In genomic region chr2:25170326-25171100, GRCm38 (mm10) we compare ENCODE assay signal across 13 mouse cellular contexts. TPM values are rescaled to one million over a fixed set of nuclear protein-coding genes. Genes with fewer than 3 reads are reported as not detected.
DNase-seq lines count a peak whose midpoint lies in the region; ATAC-seq and TF ChIP-seq lines count a peak whose summit lies in the region.
"Had no signal": no experiment of that assay in that cellular context is flagged by ENCODE, and none has a peak within 500 bp of the region (broad histone marks: within the 10 kb centered on the region; RNA-seq: fewer than 3 reads in every experiment).

No protein-coding gene starts in this region.

- no peak overlapping the region for H3K4me3 ChIP-seq in kidney, embryonic 15.5 days (replicated peaks)
- no peak overlapping the region for H3K4me3 ChIP-seq in CH12.LX (replicated peaks in 1 of 3; ENCODE audit: low read depth in 2 of 3, low read length in 2 of 3, poor library complexity in 1 of 3)
- H3K4me3 ChIP-seq: myocyte had no signal

- 0 out of 2 replicates have a peak, but pooled peaks have one; percentile 4 for TF ChIP-seq EP300 in CH12.LX (IDR thresholded peaks at IDR 0.05; ENCODE audit: low read length)

- peaks cover 71% of the 10 kb centered on the region for H3K4me1 ChIP-seq in kidney, embryonic 15.5 days
- peaks cover 15 to 26% of the 10 kb centered on the region in 2 experiments for H3K4me1 ChIP-seq in CH12.LX (ENCODE audit: control insufficient read depth in 1 of 2, insufficient read depth in 2 of 2)

- no peak for TF ChIP-seq POLR2A in CH12.LX (IDR thresholded peaks at IDR 0.05; ENCODE audit: low read depth, low read length)

- no peak for ATAC-seq in kidney, embryonic 15.5 days (replicated peaks; ENCODE audit: low FRiP score)
- peak; percentile 38 for ATAC-seq in inflammation-experienced regulatory T-cells, adult 6 months

- dilution Hi-C loops in CH12.LX (cut with MboI; ENCODE audit: extremely low pct_ligation_motif_present, extremely low pct_unique_long_range_greater_than_20kb, low sequenced_read_pairs): no loop called here

- H3K79me2 ChIP-seq in CH12.LX (replicated peaks; ENCODE audit: control insufficient read depth, extremely low read depth, insufficient read depth, poor library complexity, severe bottlenecking): no peaks in the 10 kb centered on the region

- TF ChIP-seq CTCF in CH12.LX (conservative IDR thresholded peaks at IDR 0.05 in 1 of 2, IDR thresholded peaks at IDR 0.05 in 1 of 2; ENCODE audit: low read depth in 2 of 2, low read length in 2 of 2): no peak

- peak overlapping the region; percentile 19 for H3K27ac ChIP-seq in kidney, embryonic 15.5 days
- H3K27ac ChIP-seq in CH12.LX (ENCODE audit: insufficient read depth, low read depth): no peak overlapping the region

- in situ Hi-C loops in CH12.LX (cut with MboI; ENCODE audit: low pct_ligation_motif_present, low pct_unique_long_range_greater_than_20kb, low sequenced_read_pairs): no loop called here

- WGBS in kidney, embryonic 15.5 days: 51% methylated on average over 10 of the region's 10 CpGs

- H3K4me2 ChIP-seq in kidney, embryonic 15.5 days: no peak overlapping the region
- no peak overlapping the region for H3K4me2 ChIP-seq in CH12.LX (ENCODE audit: insufficient read depth, low read depth, poor library complexity, severe bottlenecking)

- H3K27me3 ChIP-seq in kidney, embryonic 15.5 days: no peaks in the 10 kb centered on the region
- H3K27me3 ChIP-seq in CH12.LX (replicated peaks): peaks cover 22% of the 10 kb centered on the region

- no peak overlapping the region for H3K9ac ChIP-seq in kidney, embryonic 15.5 days
- no peak overlapping the region for H3K9ac ChIP-seq in CH12.LX (ENCODE audit: insufficient read depth, low read depth)

- H3K36me3 ChIP-seq in kidney, embryonic 15.5 days: no peaks in the 10 kb centered on the region
- H3K36me3 ChIP-seq in CH12.LX (replicated peaks in 1 of 2; ENCODE audit: control insufficient read depth in 1 of 2, insufficient read depth in 1 of 2, low read length in 1 of 2): no peaks in the 10 kb centered on the region

- H3K9me3 ChIP-seq in kidney, embryonic 15.5 days (replicated peaks): no peaks in the 10 kb centered on the region
- no peaks in the 10 kb centered on the region for H3K9me3 ChIP-seq in CH12.LX (replicated peaks; ENCODE audit: low read length)

- TF ChIP-seq RAD21 in CH12.LX (IDR thresholded peaks at IDR 0.05; ENCODE audit: low read depth, low read length): no peak

- no peak for DNase-seq in kidney, postnatal 36 days
- peak; percentile 43 for DNase-seq in CD4-positive helper T cell, adult 2 months (ENCODE audit: low read depth, low spot score)
- DNase-seq in CH12.LX (ENCODE audit: extremely low read depth): no peak
- no peak for DNase-seq in urinary bladder, postnatal 4 days (ENCODE audit: low spot score in 2 of 2)
- DNase-seq in embryo, embryonic 10.5 days (ENCODE audit: low spot score): no peak
- DNase-seq: adrenal gland, postnatal 25 days; cerebellum, adult 9-10 months; kidney, adult 8-10 months had no signal

TF ChIP-seq in CH12.LX, 34 proteins besides CTCF, POLR2A, EP300 and RAD21:
- TF ChIP-seq NRF1 (IDR thresholded peaks at IDR 0.05; ENCODE audit: low read depth, low read length) (no peak), E2F4 (IDR thresholded peaks at IDR 0.05; ENCODE audit: insufficient replicate concordance, low read depth, low read length) (no peak), JUN (IDR thresholded peaks at IDR 0.05; ENCODE audit: insufficient read depth, low read depth, low read length) (no peak), SIN3A (IDR thresholded peaks at IDR 0.05; ENCODE audit: low read length) (no peak), CHD2 (IDR thresholded peaks at IDR 0.05; ENCODE audit: low read length) (no peak), TBP (conservative IDR thresholded peaks at IDR 0.05; ENCODE audit: low read depth, low read length) (no peak), ETS1 (conservative IDR thresholded peaks at IDR 0.05; ENCODE audit: low read depth, low read length) (no peak)

RNA-seq across cellular contexts. Expression of gene Nrarp, which starts 10.0 kb away (rescaled TPM):
- 21.8 and 23.7 TPM in 2 replicates for polyA plus RNA-seq in kidney, embryonic 15.5 days (2015; fragmentation: Nextera tagmentation; extraction: Ambion mirVana)
- total RNA-seq in CH12.LX (2012; rRNA removed): 3.1 TPM in 2 replicates
- total RNA-seq in CH12.LX (2014; rRNA removed): 0.24 and 0.35 TPM in 2 replicates
- 0.14 and 0.20 TPM in 2 replicates for polyA plus RNA-seq in CH12.LX (2012; ENCODE audit: insufficient read length, low read depth)
- polyA plus RNA-seq in inflammation-experienced regulatory T-cells, adult 6 months (2017; shearing (Covaris generic)): 1 to 10 TPM in 1 of 3 experiments, under 1 TPM in 2; 0.54 to 1.2 (median 0.59) TPM

RNA-seq across cellular contexts. Expression of gene Tor4a, which starts 26.2 kb away (rescaled TPM):
- polyA plus RNA-seq in kidney, embryonic 15.5 days (2015; fragmentation: Nextera tagmentation; extraction: Ambion mirVana): 11.7 and 14.1 TPM in 2 replicates
- total RNA-seq in CH12.LX (2012; rRNA removed) (17.5 and 20.4 TPM in 2 replicates), CH12.LX (2014; rRNA removed) (12.6 and 13.1 TPM in 2 replicates)
- polyA plus RNA-seq in CH12.LX (2012; ENCODE audit: insufficient read length, low read depth): 15.3 TPM in 2 replicates
- 10 to 100 TPM; 55.3 to 73.9 (median 67.2) TPM for polyA plus RNA-seq in inflammation-experienced regulatory T-cells, adult 6 months (2017; shearing (Covaris generic))

RNA-seq across cellular contexts. Expression of gene Nelfb, which starts 40.8 kb away (rescaled TPM):
- 114 and 124 TPM in 2 replicates for polyA plus RNA-seq in kidney, embryonic 15.5 days (2015; fragmentation: Nextera tagmentation; extraction: Ambion mirVana)
- total RNA-seq in CH12.LX (2012; rRNA removed) (57.0 and 58.7 TPM in 2 replicates), CH12.LX (2014; rRNA removed) (42.0 and 53.6 TPM in 2 replicates)
- polyA plus RNA-seq in CH12.LX (2012; ENCODE audit: insufficient read length, low read depth): 52.5 and 58.0 TPM in 2 replicates
- 10 to 100 TPM; 46.6 to 50.3 (median 47.0) TPM for polyA plus RNA-seq in inflammation-experienced regulatory T-cells, adult 6 months (2017; shearing (Covaris generic))

RNA-seq across cellular contexts. Expression of gene Stpg3, which starts 43.9 kb away (rescaled TPM):
- polyA plus RNA-seq in kidney, embryonic 15.5 days (2015; fragmentation: Nextera tagmentation; extraction: Ambion mirVana): 0.23 and 0.55 TPM in 2 replicates
- total RNA-seq in CH12.LX (2012; rRNA removed): not detected in 2 replicates
- total RNA-seq in CH12.LX (2014; rRNA removed): not detected in 2 replicates
- not detected in 2 replicates for polyA plus RNA-seq in CH12.LX (2012; ENCODE audit: insufficient read length, low read depth)
- polyA plus RNA-seq in inflammation-experienced regulatory T-cells, adult 6 months (2017; shearing (Covaris generic)): not detected
- total RNA-seq: adrenal gland, postnatal 25 days; heart, adult 8-10 months had no signal
- polyA plus RNA-seq: liver, embryonic 16.5 days; myocyte had no signal

RNA-seq across cellular contexts. Expression of gene Fam166a, which starts 48.0 kb away (rescaled TPM):
- polyA plus RNA-seq in kidney, embryonic 15.5 days (2015; fragmentation: Nextera tagmentation; extraction: Ambion mirVana): 1.4 and 1.9 TPM in 2 replicates
- 0.38 and 0.42 TPM in 2 replicates for total RNA-seq in CH12.LX (2012; rRNA removed)
- total RNA-seq in CH12.LX (2014; rRNA removed): not detected in 2 replicates
- 23.4 and 35.0 TPM in 2 replicates for polyA plus RNA-seq in CH12.LX (2012; ENCODE audit: insufficient read length, low read depth)
- polyA plus RNA-seq in inflammation-experienced regulatory T-cells, adult 6 months (2017; shearing (Covaris generic)): not detected
- total RNA-seq: heart, adult 8-10 months had no signal
- polyA plus RNA-seq: liver, embryonic 16.5 days had no signal

Comparison
In these comparisons a context has a peak if more than half of its experiments do, and no peak if none do; other contexts are left out.
1. RNA of gene Nrarp, which starts 10.0 kb away (polyA plus RNA-seq): 21.8 to 23.7 TPM in kidney, embryonic 15.5 days; 0.54 to 1.2 TPM in inflammation-experienced regulatory T-cells, adult 6 months and 0.14 to 0.20 TPM in CH12.LX; every median in the first group is over 10 times any median in the second.